Mouse (Mus musculus) cerebellum, adult 2 months (tissue): Measurements from ENCODE around the gene Defb30. TPM values are rescaled to one million over a fixed set of nuclear protein-coding genes. Genes with fewer than 3 reads are reported as not detected.

Experiments
- DNase-seq, 2 experiments: peaks; one replicate each; pipeline ENCODE4 v3.0.0; 2021
- H3K27ac ChIP-seq: fragments of 200-500 bp; 2 replicates; pipeline ENCODE4 v1.5.1; 2012; ENCODE audit warnings: low read length, control low read depth, inconsistent platforms; ENCODE audit not compliant: insufficient read depth
- H3K27me3 ChIP-seq: fragments of 200-500 bp; 2 replicates; pipeline ENCODE4 v1.6.1; 2012; ENCODE audit warnings: inconsistent platforms, mild to moderate bottlenecking, low read length, moderate library complexity; ENCODE audit not compliant: control insufficient read depth, insufficient read depth
- H3K4me1 ChIP-seq: fragments of 200-500 bp; 2 replicates; pipeline ENCODE4 v1.6.1; 2011; ENCODE audit warnings: low read length; ENCODE audit not compliant: control insufficient read depth, insufficient read depth
- H3K4me3 ChIP-seq: fragments of 200-500 bp; replicated peaks from 2 replicates; pipeline ENCODE3; 2011; ENCODE audit warnings: mild to moderate bottlenecking, low read depth, low read length, control low read depth; ENCODE audit not compliant: insufficient read depth
- CTCF ChIP-seq: fragments of 200-500 bp; IDR thresholded peaks from 2 replicates; pipeline ENCODE4 v1.5.1; 2011; ENCODE audit warnings: low read depth, mild to moderate bottlenecking, control low read depth, low read length, moderate library complexity, borderline replicate concordance; ENCODE audit not compliant: insufficient read depth
- POLR2A ChIP-seq: fragments of 200-500 bp; IDR thresholded peaks from 2 replicates; pipeline ENCODE4 v1.6.1; 2011; ENCODE audit warnings: low read length, control low read depth, borderline replicate concordance; ENCODE audit not compliant: insufficient read depth
- WGBS: fragments of 180-500 bp; shearing (Covaris S2); methylation state at CpG from one replicate; pipeline ENCODE4 v1.1.7; 2018; 5-methylcytosine and 5-hydroxymethylcytosine counted together
- polyA plus RNA-seq: library from polyadenylated mRNA; depleted of rRNA; stranded (reverse); fragments of >200 nt; gene quantifications from 2 replicates; pipeline ENCODE4 v1.2.3, GENCODE M21; 2012; rRNA removed

Gene Defb30
- polyA plus RNA-seq, 1 experiment, result not detected

- no peak for DNase-seq
- Histone ChIP-seq H3K4me3 (no peak overlapping the region), H3K27ac (no peak overlapping the region), H3K4me1 (no peaks in the 10 kb centered on the region), H3K27me3 (no peaks in the 10 kb centered on the region)
- TF ChIP-seq POLR2A (no peak), CTCF (no peak)
- 67% methylated on average over 7 of the region's 7 CpGs for WGBS
These were observed 57.8 kb downstream of the Defb30 start for GRCm38 (mm10) chr14:62991849-62992510.

- H3K4me3 ChIP-seq, result no peak overlapping the region
- no peaks in the 10 kb centered on the region for H3K27me3 ChIP-seq
- H3K4me1 ChIP-seq, result no peaks in the 10 kb centered on the region
- TF ChIP-seq POLR2A (no peak), CTCF (no peak)
- DNase-seq, result no peak
- H3K27ac ChIP-seq, result no peak overlapping the region
- 89% methylated on average over 3 of the region's 3 CpGs for WGBS
These were observed 58.5 kb downstream of the Defb30 start for GRCm38 (mm10) chr14:62991271-62991670.

- Histone ChIP-seq H3K4me3 (no peak within 1 kb of the TSS), H3K4me1 (no peaks in the 10 kb centered on the region), H3K27me3 (no peaks in the 10 kb centered on the region), H3K27ac (no peak within 1 kb of the TSS)
- 60% methylated on average over 1 of the region's 1 CpGs for WGBS
- TF ChIP-seq POLR2A (no peak), CTCF (no peak)
- no peak for DNase-seq
These were observed 65.3 kb downstream of the Defb30 start, which contains the start of gene Defb48 for GRCm38 (mm10) chr14:62984410-62984809. Gene Defb48 (minus strand): TSS chr14:62984510.

Other genes starting within 250 kb of the Defb30 start
- gene Wdfy2, start 212.3 kb downstream of the Defb30 start, polyA plus RNA-seq, result 15.1 and 15.8 TPM in 2 replicates
- not detected in 2 replicates for gene Defb48, start 65.5 kb downstream of the Defb30 start, polyA plus RNA-seq
- 1.4 and 2.6 TPM in 2 replicates for gene Defb47, start 51.9 kb downstream of the Defb30 start, polyA plus RNA-seq
- not detected in 2 replicates for gene Defb43, start 38.2 kb downstream of the Defb30 start, polyA plus RNA-seq
- gene Defb42, start 3.0 kb downstream of the Defb30 start, polyA plus RNA-seq, result 6.5 and 8.1 TPM in 2 replicates